Mouse (Mus musculus): ENCODE data around the gene Clock.

Clock gene

GRCm38 (mm10) chr5:76283890-76284289 is 20.7 kb downstream of the Clock start:
- no peak for DNase-seq (ENCODE audit: low read depth, low spot score)

DNA sequence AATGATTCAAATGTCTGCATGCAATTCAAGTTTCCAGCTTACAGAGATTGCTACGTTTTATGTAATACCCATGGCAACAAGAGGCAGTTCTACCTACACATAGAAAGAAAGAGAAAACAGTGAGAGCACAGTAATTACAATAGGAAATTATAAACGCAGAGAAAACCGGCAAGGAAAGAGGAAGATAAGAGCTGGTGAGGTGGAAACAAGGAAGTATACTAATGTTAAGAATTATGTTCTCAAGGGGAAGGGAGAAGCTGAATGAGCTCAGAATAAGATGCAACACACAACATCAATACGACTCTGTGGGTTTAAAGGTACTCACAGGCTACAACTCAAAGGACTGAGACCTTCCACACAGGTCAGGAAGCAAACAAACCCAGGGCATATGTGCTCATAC is 29.6 kb downstream of the Clock start:
- DNase-seq (ENCODE audit: low read depth, low spot score), result peak; percentile 2

DNA sequence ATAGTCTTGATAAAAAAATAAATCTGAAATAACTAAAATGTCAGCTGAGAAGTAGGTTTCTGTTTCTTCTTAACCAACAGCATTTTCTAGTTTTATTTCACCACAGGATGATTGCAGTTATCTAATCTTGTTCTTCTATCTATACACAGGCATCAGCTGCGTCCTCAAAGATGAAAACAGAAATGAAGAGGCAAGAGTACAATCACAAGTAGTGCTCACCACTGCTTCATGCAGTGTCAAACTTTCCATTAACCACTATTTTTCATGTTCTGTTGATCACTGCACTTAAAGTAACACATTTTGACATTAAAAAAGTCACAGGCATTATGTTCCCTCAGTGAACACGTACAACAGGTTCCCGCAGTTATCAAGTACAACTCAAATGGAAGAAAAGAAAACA is 53.6 kb downstream of the Clock start:
- no peak for DNase-seq (ENCODE audit: low read depth, low spot score)

DNA sequence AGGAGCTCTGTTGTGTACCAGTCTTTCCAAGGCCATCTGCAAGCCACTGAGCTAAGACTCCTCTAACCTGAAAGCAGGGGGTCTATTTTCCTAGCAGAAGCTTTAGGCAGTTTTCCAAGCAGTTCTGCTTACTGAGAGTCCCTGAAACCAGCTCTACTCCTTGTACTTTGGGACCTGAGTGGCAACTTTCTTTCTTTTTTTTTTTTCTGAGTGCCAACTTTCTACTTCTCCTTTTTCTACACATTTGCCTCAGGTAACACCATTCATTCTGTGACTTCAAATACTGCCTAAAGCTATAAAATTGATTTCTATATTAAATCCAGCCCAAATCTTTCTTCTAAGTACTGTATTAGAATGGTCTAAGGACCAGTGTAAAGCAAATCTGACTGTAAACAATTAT is 58.1 kb downstream of the Clock start:
- no peak for DNase-seq (ENCODE audit: low read depth, low spot score)

DNA sequence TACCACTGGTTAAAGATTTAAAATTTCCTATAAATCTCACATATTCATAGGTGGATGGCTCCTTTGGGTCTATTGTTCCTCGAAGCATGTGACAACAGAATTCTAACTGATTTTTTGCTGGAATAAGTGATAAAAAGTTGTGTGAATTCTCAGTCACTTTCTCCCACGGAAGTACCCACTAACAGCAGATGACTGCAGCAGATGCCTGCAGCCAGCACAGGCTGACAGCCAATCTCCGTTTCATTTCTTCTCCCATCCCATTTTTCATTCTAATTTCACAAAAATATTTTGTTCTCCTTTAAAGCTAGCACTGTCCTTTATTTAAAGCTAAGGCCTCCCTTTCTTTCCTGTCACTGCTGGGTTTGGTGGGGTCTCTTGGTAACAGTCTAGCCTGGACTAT is 59.2 kb downstream of the Clock start:
- peak; percentile 29 for DNase-seq (ENCODE audit: low read depth, low spot score)

GRCm38 (mm10) chr5:76244430-76244829 is 60.2 kb downstream of the Clock start:
- DNase-seq (ENCODE audit: low read depth, low spot score), result no peak

GRCm38 (mm10) chr5:76243929-76244328 is 60.7 kb downstream of the Clock start:
- no peak for DNase-seq (ENCODE audit: low read depth, low spot score)

DNA sequence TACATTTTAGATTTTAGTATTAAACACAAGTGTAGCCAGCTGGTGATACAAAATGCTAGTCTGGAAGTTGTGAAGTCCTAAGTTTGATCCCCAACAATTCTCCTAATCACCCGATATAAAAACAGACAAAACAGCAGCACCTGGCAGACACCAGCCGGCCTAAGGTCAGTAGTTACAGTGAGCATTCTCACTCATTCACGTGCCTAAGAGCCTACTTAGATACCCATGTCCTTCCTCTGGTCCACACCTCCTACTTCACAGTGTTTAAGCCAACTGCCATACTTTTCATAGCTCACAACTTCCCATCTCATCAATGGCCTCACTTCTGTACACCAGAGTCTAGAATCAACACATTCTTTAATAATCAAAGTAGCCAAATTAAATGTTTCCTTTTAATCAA is 61.3 kb downstream of the Clock start:
- DNase-seq (ENCODE audit: low read depth, low spot score), result no peak

- no peak for DNase-seq (ENCODE audit: low read depth, low spot score)
These were observed 73.3 kb downstream of the Clock start for GRCm38 (mm10) chr5:76231171-76231855.

DNA sequence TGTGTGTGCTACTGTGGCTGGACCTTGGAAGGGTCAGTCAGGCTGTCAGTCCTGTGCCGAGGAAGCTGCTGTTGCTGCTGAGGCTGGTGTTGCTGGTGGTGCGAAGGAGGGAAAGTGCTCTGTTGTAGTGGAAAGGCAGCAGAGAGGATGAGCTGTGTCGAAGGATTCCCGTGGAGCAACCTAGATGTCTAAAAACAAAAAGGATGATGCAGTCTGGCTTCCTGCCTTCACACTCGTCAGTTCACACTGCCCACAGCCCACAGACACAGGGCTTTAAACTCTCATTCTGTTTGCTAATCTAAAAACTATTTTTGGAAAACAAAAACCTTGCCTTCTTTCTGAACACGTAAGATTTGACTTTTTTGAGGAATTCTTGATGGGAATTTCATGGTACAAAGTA is 87.9 kb downstream of the Clock start:
- DNase-seq (ENCODE audit: low read depth, low spot score), result peak; percentile 65

- DNase-seq (ENCODE audit: low read depth, low spot score), result no peak
These were observed 96.5 kb downstream of the Clock start for GRCm38 (mm10) chr5:76208066-76208465.

DNA sequence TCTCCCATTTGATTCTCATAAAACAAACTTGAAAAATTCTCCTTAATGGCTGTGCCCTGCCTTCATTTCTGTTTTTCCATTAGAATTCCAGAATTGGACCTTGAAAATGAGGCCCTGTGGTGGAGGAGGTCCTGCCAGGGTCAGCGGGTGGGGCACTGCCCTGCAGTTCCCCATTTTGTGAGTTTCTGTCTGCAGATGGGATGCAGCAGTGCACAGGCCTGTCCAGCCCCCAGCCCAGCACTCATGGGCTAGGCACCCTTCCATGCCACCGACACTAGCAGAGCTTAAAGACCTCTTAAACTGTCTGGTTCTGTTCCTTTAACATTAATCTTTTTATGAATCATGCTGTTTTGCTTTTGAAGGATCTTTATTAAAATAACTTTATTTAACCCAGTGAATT is 98.7 kb downstream of the Clock start:
- no peak for DNase-seq (ENCODE audit: low read depth, low spot score)

DNA sequence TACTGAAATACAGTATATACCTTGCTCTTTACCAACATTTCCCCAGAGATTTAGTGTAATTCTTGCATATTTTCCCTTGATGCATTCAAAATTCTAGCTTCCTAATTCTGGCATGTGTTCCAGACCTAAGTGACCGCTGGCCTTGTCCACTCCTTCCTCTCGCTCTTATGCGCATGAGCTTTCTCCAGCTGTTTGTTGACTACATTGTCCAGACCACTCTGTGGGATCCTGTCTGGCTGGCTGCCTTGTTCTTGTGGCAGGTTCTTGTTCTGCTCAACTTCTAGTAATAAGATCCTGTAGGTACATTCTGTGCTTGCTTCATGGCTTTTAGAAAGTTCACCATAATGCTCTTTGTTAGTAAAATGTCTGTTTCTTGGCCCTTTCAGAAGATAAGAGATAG is 101.4 kb downstream of the Clock start:
- DNase-seq (ENCODE audit: low read depth, low spot score), result no peak

GRCm38 (mm10) chr5:76199346-76199745 is 105.2 kb downstream of the Clock start:
- no peak for DNase-seq (ENCODE audit: low read depth, low spot score)

DNA sequence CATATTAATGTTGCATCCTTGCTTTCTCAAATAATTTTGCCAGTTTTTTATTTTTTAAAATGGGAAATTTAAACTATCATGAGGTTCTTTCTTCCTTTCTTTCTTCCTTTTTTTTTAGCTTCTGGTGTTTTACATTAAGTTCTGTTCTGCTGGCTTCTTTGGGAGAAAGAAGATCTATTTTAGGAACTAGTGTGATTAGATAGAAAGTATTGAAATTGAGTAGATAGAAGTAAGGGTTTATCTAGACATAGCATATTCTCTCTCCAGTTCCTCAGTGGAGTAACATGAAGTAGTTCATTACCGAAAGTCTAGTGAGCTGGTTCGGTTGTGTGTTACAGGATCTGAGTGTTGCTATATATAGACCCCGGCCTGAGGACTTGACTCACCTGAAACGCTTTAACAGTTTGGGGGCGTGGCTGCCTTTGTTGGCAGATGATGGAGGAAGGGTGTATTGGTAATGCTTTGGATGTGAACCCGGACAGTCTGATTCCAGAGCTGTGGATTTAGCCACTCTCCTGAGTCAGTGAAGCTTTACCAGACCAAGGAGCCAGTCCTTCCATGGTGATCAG is 110.1 kb downstream of the Clock start:
- no peak for DNase-seq (ENCODE audit: low read depth, low spot score)

- no peak for DNase-seq (ENCODE audit: low read depth, low spot score)
These were observed 111.5 kb downstream of the Clock start for GRCm38 (mm10) chr5:76193075-76193474.

- no peak for DNase-seq (ENCODE audit: low read depth, low spot score)
These were observed 114.0 kb downstream of the Clock start for GRCm38 (mm10) chr5:76190609-76191008.

DNA sequence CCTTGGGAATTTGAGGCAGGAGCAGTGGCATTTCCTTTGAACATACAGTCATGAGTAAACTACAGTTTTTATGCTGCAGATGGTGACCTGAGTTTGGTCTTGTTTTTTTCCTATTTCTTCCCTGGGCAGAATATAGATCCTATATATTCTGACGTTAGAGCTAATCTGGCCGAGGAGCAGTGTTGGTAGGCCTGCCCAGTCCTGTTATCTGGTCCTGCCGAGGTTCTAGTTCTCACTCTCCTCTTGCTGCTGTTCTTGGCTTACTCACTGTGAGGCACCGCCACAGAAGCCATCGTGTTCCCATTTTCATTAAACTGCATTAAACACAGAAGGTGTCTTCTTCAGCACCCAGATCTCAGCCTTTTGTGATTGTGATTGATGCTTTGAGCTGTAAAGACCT is 116.7 kb downstream of the Clock start:
- DNase-seq (ENCODE audit: low read depth, low spot score), result no peak

GRCm38 (mm10) chr5:76184286-76185080 is 120.1 kb downstream of the Clock start:
- no peak for DNase-seq (ENCODE audit: low read depth, low spot score)

GRCm38 (mm10) chr5:76183750-76184261 is 120.8 kb downstream of the Clock start, which contains the start of gene Tmem165:
TSS of gene Tmem165 (plus strand) at chr5:76183880.
- peak; percentile 88 for DNase-seq (ENCODE audit: low read depth, low spot score)

DNA sequence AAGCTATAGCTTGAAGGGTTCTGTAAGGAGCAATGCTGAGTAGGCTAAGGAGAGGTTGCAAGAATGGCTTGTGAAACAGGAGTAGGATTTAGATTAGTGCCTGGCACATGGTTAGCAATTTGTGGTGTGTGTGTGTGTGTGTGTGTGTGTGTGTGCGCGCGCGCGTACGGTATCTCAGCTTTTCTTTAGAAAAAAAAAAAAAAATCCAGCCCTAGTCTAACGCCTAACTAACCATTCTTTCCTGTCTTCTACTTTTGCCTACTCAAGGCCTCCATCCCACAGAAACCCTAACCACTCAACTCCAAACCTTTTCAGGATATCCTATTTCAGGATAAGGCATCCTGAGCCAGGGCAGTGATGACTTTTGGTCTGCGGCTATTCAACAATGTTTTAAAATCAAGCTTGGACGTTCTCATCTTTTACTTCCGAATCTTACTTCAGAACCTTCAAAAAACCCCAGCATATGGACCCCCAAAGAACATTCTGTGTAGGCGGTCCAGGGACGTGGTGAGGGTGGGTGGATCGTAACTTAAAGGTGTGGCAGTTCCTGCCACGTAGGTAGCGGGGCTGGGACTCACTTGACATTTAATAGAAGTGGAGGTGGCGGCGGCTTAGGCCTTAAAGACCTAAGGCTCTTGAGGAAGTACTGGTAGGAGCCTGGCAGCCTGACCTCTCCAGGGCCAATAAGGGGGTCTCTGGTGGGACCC is 121.4 kb downstream of the Clock start:
- no peak for DNase-seq (ENCODE audit: low read depth, low spot score)

- DNase-seq (ENCODE audit: low read depth, low spot score), result no peak
These were observed 122.3 kb downstream of the Clock start for GRCm38 (mm10) chr5:76182326-76182725.
